Mouse (Mus musculus): ENCODE measurements around the gene Olfr763.
"Not testable (repeated sequence)": the region's sequence is repeated elsewhere in the genome, so short reads cannot be mapped to it uniquely, and the experiment has no call there.

The Olfr763 gene

GRCm38 (mm10) chr10:129010288-129010841, at the start of gene Olfr763:
Gene Olfr763 (plus strand): TSS chr10:129010791.
- in situ Hi-C loops (cut with MboI; ENCODE audit: low pct_unique_long_range_greater_than_20kb in 1 of 2, low sequenced_read_pairs in 2 of 2, unreplicated experiment in 1 of 2) = no loop called here

- in situ Hi-C loops (cut with MboI; ENCODE audit: low pct_unique_long_range_greater_than_20kb in 1 of 2, low sequenced_read_pairs in 2 of 2, unreplicated experiment in 1 of 2) = no loop called here
Observed at GRCm38 (mm10) chr10:128964961-128965360, 45.6 kb upstream of the Olfr763 start.

GRCm38 (mm10) chr10:128965871-128966270, 44.7 kb upstream of the Olfr763 start:
- in situ Hi-C loops (cut with MboI; ENCODE audit: low pct_unique_long_range_greater_than_20kb in 1 of 2, low sequenced_read_pairs in 2 of 2, unreplicated experiment in 1 of 2) = no loop called here

GRCm38 (mm10) chr10:128968341-128968749, 42.2 kb upstream of the Olfr763 start:
- in situ Hi-C loops (cut with MboI; ENCODE audit: low pct_unique_long_range_greater_than_20kb in 1 of 2, low sequenced_read_pairs in 2 of 2, unreplicated experiment in 1 of 2) = no loop called here

- in situ Hi-C loops (cut with MboI; ENCODE audit: low pct_unique_long_range_greater_than_20kb in 1 of 2, low sequenced_read_pairs in 2 of 2, unreplicated experiment in 1 of 2) = no loop called here
Observed at GRCm38 (mm10) chr10:128970740-128971250, 39.8 kb upstream of the Olfr763 start.

GRCm38 (mm10) chr10:128972841-128973240, 37.8 kb upstream of the Olfr763 start:
- in situ Hi-C loops (cut with MboI; ENCODE audit: low pct_unique_long_range_greater_than_20kb in 1 of 2, low sequenced_read_pairs in 2 of 2, unreplicated experiment in 1 of 2) = no loop called here

GRCm38 (mm10) chr10:128976395-128976794, 34.2 kb upstream of the Olfr763 start:
- in situ Hi-C loops (cut with MboI; ENCODE audit: low pct_unique_long_range_greater_than_20kb in 1 of 2, low sequenced_read_pairs in 2 of 2, unreplicated experiment in 1 of 2) = no loop called here

- in situ Hi-C loops (cut with MboI; ENCODE audit: low pct_unique_long_range_greater_than_20kb in 1 of 2, low sequenced_read_pairs in 2 of 2, unreplicated experiment in 1 of 2) = no loop called here
Observed at GRCm38 (mm10) chr10:128977522-128978114, 33.0 kb upstream of the Olfr763 start.

- in situ Hi-C loops (cut with MboI; ENCODE audit: low pct_unique_long_range_greater_than_20kb in 1 of 2, low sequenced_read_pairs in 2 of 2, unreplicated experiment in 1 of 2) = no loop called here
Observed at GRCm38 (mm10) chr10:128980644-128981365, 29.8 kb upstream of the Olfr763 start.

- in situ Hi-C loops (cut with MboI; ENCODE audit: low pct_unique_long_range_greater_than_20kb in 1 of 2, low sequenced_read_pairs in 2 of 2, unreplicated experiment in 1 of 2) = not testable (repeated sequence)
Observed at GRCm38 (mm10) chr10:128989131-128989530, 21.5 kb upstream of the Olfr763 start, which contains the start of gene Olfr9. Gene Olfr9 (plus strand): TSS chr10:128989431.

GRCm38 (mm10) chr10:128990129-128990850, 20.3 kb upstream of the Olfr763 start:
- in situ Hi-C loops (cut with MboI; ENCODE audit: low pct_unique_long_range_greater_than_20kb in 1 of 2, low sequenced_read_pairs in 2 of 2, unreplicated experiment in 1 of 2) = not testable (repeated sequence)

- in situ Hi-C loops (cut with MboI; ENCODE audit: low pct_unique_long_range_greater_than_20kb in 1 of 2, low sequenced_read_pairs in 2 of 2, unreplicated experiment in 1 of 2) = no loop called here
Observed at GRCm38 (mm10) chr10:128990994-128991393, 19.6 kb upstream of the Olfr763 start.

- in situ Hi-C loops (cut with MboI; ENCODE audit: low pct_unique_long_range_greater_than_20kb in 1 of 2, low sequenced_read_pairs in 2 of 2, unreplicated experiment in 1 of 2) = no loop called here
Observed at GRCm38 (mm10) chr10:128995796-128996195, 14.8 kb upstream of the Olfr763 start.

- in situ Hi-C loops (cut with MboI; ENCODE audit: low pct_unique_long_range_greater_than_20kb in 1 of 2, low sequenced_read_pairs in 2 of 2, unreplicated experiment in 1 of 2) = no loop called here
Observed at GRCm38 (mm10) chr10:128996523-128997040, 14.0 kb upstream of the Olfr763 start.

GRCm38 (mm10) chr10:129004032-129004920, 6.3 kb upstream of the Olfr763 start:
- in situ Hi-C loops (cut with MboI; ENCODE audit: low pct_unique_long_range_greater_than_20kb in 1 of 2, low sequenced_read_pairs in 2 of 2, unreplicated experiment in 1 of 2) = no loop called here

- in situ Hi-C loops (cut with MboI; ENCODE audit: low pct_unique_long_range_greater_than_20kb in 1 of 2, low sequenced_read_pairs in 2 of 2, unreplicated experiment in 1 of 2) = not testable (repeated sequence)
Observed at GRCm38 (mm10) chr10:129011511-129011910, 920 bp downstream of the Olfr763 start.

GRCm38 (mm10) chr10:129014477-129014876, 3.9 kb downstream of the Olfr763 start:
- in situ Hi-C loops (cut with MboI; ENCODE audit: low pct_unique_long_range_greater_than_20kb in 1 of 2, low sequenced_read_pairs in 2 of 2, unreplicated experiment in 1 of 2) = no loop called here

GRCm38 (mm10) chr10:129023319-129023718, 12.7 kb downstream of the Olfr763 start:
- in situ Hi-C loops (cut with MboI; ENCODE audit: low pct_unique_long_range_greater_than_20kb in 1 of 2, low sequenced_read_pairs in 2 of 2, unreplicated experiment in 1 of 2) = no loop called here

Data from mouse embryonic stem cell (cell line).